Mouse (Mus musculus): Measurements from ENCODE around the gene Opn3. TPM values are rescaled to one million over a fixed set of nuclear protein-coding genes. Genes with fewer than 3 reads are reported as not detected.
A peak's percentile ranks its signal among the peaks of the same experiment; 100 is the strongest.

The Opn3 gene
- 1.9 TPM in 1 of 2 replicates, not detected in the other for total RNA-seq (2017)

- ATAC-seq (replicated peaks; ENCODE audit: low read depth, poor library complexity, severe bottlenecking) = peak; percentile 86
Observed at GRCm38 (mm10) chr1:175692246-175692996, at the start of gene Opn3, which contains the start of gene Chml. Opn3 (minus strand) TSS chr1:175692776. Chml (minus strand) TSS chr1:175692901.

DNA sequence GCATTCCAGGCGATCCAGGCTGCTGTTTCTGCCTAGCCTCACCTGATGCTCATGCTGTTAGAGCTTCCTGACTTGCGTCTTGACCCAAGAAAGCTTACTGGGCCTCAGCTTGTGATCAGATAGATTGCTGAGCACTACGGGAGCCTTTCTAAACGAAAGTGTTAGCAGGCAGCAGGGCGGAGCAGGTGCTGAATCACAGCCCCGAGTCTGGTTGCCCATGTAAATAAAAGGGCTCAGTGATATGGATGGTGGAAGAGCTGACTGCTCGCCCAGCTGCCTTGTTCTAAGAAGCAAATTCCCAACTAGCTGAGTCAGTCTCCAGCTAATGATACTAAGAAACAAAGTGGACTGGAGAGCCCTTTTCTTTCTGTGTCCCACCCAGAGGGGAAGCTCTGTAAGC lies 33.2 kb upstream of the Opn3 start:
- no peak for ATAC-seq (replicated peaks; ENCODE audit: low read depth, poor library complexity, severe bottlenecking)

DNA sequence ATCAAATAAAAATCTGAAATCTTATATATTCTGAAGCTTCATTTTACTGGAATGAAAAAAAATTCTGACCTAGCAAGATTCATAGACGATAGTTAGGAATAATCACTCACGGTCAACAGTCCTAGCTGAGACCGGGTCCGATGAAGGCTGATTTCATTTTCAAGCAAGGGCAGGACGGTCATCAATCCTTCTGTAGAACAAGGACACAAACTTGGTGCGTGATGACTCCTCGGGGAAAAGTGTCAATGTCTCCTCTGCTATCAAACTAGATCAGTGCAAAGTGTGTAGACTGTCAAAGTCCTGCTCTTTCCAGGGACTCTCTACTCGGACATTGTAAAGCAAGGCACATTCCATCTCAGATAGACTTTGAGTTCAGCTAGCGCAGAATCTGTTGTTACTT lies 24.3 kb upstream of the Opn3 start:
- no peak for ATAC-seq (replicated peaks; ENCODE audit: low read depth, poor library complexity, severe bottlenecking)

DNA sequence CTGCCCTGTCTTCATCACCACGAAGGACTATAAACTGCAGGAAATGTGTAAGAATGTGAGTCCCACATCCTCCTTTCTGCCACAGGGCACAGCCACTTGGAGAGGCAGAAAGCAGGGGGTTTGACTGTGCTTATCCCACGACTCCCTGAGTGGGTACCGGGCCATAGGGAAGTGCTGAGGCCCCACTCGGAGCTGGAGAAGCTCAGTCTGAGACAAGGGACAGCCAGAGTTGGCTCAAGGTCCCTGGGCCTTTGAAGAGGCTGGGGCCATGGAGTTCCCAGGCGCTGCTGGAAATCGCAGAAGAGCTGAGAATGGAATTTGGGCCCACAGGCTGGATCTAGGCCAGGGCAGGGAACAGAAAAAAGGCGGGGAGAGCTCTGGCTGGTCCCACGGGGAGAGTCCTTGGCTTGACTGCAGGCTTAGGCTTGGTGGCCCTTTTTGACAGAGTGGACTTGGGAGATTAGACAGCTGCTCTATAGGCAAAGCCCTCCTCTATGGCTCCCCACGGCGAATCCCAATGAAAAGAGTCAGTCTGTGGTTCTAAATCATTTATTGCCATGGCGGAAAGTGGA lies 19.8 kb upstream of the Opn3 start:
- no peak for ATAC-seq (replicated peaks; ENCODE audit: low read depth, poor library complexity, severe bottlenecking)

- ATAC-seq (replicated peaks; ENCODE audit: low read depth, poor library complexity, severe bottlenecking) = no peak
Observed at GRCm38 (mm10) chr1:175708013-175708412, 15.4 kb upstream of the Opn3 start.

DNA sequence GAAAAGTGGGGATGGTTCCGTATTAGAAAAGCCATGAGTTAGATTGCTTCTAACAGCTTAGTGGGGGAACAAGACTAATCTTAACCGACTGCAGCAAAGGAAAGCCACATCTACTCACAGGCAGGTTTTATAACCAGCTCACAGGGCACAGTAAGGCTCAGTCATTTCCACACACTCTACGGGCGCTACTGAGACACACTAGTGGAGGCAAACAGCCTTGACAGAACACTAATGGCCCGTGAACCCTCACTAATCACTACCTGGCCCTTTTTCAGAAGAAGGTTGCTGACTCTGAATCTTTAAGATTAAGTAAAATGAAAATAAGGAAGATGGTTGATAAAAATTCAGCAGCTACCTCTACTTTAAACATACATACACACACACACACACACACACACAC lies 15.0 kb upstream of the Opn3 start:
- no peak for ATAC-seq (replicated peaks; ENCODE audit: low read depth, poor library complexity, severe bottlenecking)

GRCm38 (mm10) chr1:175701145-175701544 lies 8.6 kb upstream of the Opn3 start:
- ATAC-seq (replicated peaks; ENCODE audit: low read depth, poor library complexity, severe bottlenecking) = no peak

DNA sequence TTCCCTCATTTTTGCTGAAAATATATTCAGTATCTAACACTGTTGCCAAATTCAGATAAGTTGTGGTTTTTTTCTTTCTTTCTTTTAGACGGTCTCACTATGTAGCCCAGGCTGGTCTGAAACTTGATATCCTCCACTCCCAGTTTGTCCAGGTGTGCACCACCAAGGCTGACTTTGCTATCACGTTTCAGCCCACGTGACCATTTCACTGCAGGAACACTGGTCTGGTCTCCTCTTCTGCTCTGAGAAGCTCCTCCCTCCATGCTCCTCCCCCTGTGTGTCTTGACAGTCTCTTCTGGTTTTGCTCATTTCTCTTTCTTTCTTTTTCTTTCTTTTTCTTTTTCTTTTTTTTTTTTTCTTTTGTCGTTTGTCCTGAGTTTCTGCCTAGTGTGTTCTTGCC lies 7.2 kb upstream of the Opn3 start:
- ATAC-seq (replicated peaks; ENCODE audit: low read depth, poor library complexity, severe bottlenecking) = peak; percentile 66; the same call in 1 of the 2 replicates

GRCm38 (mm10) chr1:175699375-175699774 lies 6.8 kb upstream of the Opn3 start:
- ATAC-seq (replicated peaks; ENCODE audit: low read depth, poor library complexity, severe bottlenecking) = no peak

GRCm38 (mm10) chr1:175698293-175698692 lies 5.7 kb upstream of the Opn3 start, which contains the start of gene Wdr64:
Wdr64 (plus strand) TSS chr1:175698593.
- no peak for ATAC-seq (replicated peaks; ENCODE audit: low read depth, poor library complexity, severe bottlenecking)

DNA sequence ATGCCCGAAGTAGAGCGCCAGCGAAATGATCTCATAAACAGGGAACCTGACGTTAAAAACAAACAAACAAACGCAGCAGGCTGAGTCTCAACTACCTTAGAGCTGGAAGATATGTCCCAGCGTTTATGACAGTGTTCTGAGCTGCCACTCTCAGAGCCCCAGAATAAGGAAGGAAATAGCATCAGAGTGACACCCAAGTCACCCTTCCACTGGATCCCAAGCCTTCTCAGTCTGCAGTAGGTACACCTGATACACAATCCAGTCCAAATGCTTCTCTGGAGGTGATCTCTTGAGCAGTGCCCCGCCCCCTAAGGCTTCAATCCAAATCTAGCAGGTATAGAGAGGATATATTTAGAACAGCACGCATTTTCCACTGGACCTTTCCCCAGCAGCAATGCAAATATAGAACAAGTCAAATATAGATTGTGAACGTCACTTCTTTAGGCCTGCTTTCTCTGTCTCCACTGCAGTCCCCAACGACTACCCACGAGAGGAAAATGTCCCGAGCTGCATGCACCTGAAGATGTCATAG lies 919 bp upstream of the Opn3 start:
- peak; percentile 34 for ATAC-seq (replicated peaks; ENCODE audit: low read depth, poor library complexity, severe bottlenecking)

- ATAC-seq (replicated peaks; ENCODE audit: low read depth, poor library complexity, severe bottlenecking) = no peak
Observed at GRCm38 (mm10) chr1:175692997-175693361, 403 bp upstream of the Opn3 start.

GRCm38 (mm10) chr1:175691686-175692245 lies 810 bp downstream of the Opn3 start:
- peak; percentile 1; the same call in 1 of the 2 replicates for ATAC-seq (replicated peaks; ENCODE audit: low read depth, poor library complexity, severe bottlenecking)

DNA sequence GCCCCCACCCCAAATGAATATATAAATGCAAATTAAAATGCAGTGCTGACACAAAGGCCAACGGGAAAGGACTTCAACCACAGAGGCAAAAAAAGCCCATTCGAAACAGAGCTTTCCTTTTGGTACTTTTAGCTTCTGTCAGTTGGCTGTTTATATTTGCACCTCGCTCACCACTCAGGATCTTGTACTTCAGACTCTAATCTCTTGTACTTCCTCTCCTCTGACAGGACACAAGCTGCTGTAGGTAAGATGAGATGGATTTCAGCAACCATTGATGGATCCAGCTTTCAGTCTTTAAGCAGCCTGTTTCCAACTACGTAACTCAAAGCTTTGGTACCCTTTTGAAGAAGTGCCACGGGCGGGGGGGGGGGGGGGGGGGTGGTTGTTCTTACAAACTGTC lies 11.6 kb downstream of the Opn3 start:
- no peak for ATAC-seq (replicated peaks; ENCODE audit: low read depth, poor library complexity, severe bottlenecking)

GRCm38 (mm10) chr1:175677459-175677858 lies 15.1 kb downstream of the Opn3 start:
- no peak for ATAC-seq (replicated peaks; ENCODE audit: low read depth, poor library complexity, severe bottlenecking)

GRCm38 (mm10) chr1:175675116-175675515 lies 17.5 kb downstream of the Opn3 start:
- no peak for ATAC-seq (replicated peaks; ENCODE audit: low read depth, poor library complexity, severe bottlenecking)

GRCm38 (mm10) chr1:175673563-175674325 lies 18.8 kb downstream of the Opn3 start:
- no peak for ATAC-seq (replicated peaks; ENCODE audit: low read depth, poor library complexity, severe bottlenecking)

GRCm38 (mm10) chr1:175671626-175672025 lies 20.9 kb downstream of the Opn3 start:
- ATAC-seq (replicated peaks; ENCODE audit: low read depth, poor library complexity, severe bottlenecking) = peak; percentile 43

GRCm38 (mm10) chr1:175670042-175670441 lies 22.5 kb downstream of the Opn3 start:
- no peak for ATAC-seq (replicated peaks; ENCODE audit: low read depth, poor library complexity, severe bottlenecking)

GRCm38 (mm10) chr1:175669456-175669855 lies 23.1 kb downstream of the Opn3 start:
- ATAC-seq (replicated peaks; ENCODE audit: low read depth, poor library complexity, severe bottlenecking) = no peak
